Mouse (Mus musculus) gastrocnemius, postnatal 14 days (tissue): ENCODE results near the gene Ccdc12. TPM values are rescaled to one million over a fixed set of nuclear protein-coding genes. Genes with fewer than 3 reads are reported as not detected.

Experiments
- DNase-seq: peaks from one replicate; pipeline ENCODE4 v3.0.0; 2021; ENCODE audit warnings: mixed read lengths
- intact Hi-C: fragments of 180-260 bp; cut with DNase I; formaldehyde crosslinking; loops from one replicate; pipeline ENCODE4 v1.15.1; 2025; ENCODE audit warnings: low total_unique reads
- total RNA-seq, 2 experiments: library from RNA; stranded (reverse); gene quantifications; 2 replicates each; pipeline ENCODE4 v1.2.3; 2021

Ccdc12 gene
- total RNA-seq, 2 experiments from 2014 or later: 46.4 to 52.6 TPM

DNA sequence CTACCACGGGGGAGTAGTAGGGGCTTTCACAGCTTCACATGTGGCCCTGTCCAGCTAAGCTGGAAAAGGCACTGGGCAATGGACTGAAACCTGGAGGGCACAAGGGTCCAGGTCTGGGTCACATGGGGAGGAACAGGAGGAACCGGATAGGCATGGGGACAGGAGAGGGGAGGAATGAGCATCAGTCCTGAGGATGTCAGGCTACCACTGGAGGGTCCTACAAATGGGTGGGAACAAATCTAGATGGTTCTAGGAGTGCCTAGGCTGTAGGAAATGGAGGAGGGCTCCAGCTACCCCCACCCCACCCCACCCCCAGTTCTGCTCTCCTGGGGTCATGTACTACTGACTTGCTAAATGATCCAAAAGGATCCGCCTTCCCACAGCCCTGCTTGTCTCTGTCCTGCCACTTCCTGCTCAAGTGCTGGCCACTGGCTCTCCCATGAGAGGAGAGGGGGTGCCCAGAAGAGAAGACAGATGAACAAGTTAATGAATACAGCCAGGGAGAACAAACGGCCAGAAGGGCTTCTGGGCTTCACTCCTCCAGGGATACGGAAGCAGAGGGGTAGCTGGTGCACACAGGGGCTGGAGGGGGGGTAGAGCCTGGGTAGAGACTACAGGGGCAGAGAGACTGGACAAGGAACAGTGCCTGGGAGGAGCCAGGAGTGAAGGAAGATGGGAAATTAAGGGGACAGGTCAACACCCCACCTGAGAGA lies 13.3 kb upstream of the Ccdc12 start:
- DNase-seq: no peak
- intact Hi-C loops: no loop called here

DNA sequence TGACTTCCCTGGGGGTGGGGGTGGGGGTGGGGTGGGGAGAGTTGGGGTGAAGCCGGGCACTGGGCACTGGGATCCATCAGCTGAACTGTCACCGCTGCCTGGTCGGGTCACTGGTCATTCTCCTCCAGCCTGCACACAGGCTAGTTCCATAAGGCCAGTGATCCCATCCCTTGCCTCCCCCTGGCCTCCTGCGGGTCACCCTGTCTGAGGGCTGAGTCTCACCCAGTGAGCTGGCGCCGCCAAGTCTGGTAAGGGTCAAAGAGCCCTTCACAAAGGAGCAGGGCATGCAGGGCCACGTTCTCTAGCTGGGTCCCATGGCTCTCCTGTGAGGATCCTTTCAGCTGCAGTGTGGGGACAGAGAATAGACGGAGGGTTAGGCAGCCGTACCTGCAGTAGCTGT lies 12.5 kb upstream of the Ccdc12 start:
- DNase-seq: no peak
- intact Hi-C loops: no loop called here

DNA sequence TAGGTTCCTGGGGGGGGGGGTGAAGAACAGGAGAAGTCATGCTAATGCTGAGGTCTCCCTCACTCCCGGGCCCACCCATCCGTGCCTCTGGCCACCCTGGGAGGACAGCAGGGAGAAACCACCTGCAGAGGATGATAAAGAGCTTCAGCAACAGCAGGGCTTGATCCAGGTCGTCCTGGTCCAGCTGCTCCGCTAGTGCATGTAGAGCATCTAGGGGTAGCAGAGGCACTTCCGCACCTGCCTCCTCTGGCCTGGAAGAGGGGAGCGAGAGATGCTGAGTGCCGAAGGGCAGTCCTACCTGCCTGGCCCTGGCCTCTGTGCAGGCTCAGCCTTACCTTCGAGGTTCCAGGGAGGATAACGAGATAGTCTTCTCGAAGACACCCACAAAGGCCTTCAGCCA lies 12.0 kb upstream of the Ccdc12 start:
- DNase-seq: no peak
- intact Hi-C loops: no loop called here

DNA sequence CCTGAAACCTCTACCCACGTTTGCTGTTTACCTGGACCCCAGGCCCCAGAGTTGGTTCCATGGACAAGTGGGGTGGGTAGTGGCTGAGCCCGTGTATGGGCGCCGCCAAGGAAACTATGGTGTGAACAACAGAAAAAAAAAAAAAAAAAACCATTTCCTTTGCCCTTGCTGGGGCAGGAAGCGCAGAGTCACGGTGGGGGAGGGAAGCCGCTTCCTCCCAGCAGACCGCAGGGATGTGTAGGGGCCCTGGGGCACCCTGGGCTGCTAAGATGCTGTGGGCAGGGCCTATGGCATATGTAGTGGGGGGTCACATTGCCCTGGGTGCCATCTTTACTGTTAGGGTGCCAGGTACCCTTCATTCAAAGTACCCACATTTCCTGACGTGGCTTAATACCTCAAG lies 11.1 kb upstream of the Ccdc12 start:
- no peak for DNase-seq
- intact Hi-C loops: no loop called here

DNA sequence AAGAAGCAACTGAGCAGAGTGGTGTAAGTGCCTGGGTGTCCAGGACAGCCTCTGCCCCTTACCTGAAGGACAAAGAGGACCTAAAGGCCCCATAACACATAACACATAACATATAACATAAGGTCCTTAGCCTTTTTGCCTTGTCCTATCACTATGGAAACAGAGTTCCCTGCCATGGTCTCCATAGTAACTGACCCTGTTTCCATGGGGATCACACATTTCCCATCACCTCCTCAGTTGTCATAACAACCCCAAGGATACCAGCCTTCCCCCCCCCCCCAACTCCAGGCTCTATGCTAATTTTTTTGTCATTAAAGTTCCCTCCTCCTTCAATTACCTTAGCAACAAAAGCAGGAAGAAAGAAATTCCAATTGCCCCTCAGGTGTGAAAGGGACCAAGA lies 6.5 kb upstream of the Ccdc12 start:
- DNase-seq: no peak
- intact Hi-C loops: no loop called here

DNA sequence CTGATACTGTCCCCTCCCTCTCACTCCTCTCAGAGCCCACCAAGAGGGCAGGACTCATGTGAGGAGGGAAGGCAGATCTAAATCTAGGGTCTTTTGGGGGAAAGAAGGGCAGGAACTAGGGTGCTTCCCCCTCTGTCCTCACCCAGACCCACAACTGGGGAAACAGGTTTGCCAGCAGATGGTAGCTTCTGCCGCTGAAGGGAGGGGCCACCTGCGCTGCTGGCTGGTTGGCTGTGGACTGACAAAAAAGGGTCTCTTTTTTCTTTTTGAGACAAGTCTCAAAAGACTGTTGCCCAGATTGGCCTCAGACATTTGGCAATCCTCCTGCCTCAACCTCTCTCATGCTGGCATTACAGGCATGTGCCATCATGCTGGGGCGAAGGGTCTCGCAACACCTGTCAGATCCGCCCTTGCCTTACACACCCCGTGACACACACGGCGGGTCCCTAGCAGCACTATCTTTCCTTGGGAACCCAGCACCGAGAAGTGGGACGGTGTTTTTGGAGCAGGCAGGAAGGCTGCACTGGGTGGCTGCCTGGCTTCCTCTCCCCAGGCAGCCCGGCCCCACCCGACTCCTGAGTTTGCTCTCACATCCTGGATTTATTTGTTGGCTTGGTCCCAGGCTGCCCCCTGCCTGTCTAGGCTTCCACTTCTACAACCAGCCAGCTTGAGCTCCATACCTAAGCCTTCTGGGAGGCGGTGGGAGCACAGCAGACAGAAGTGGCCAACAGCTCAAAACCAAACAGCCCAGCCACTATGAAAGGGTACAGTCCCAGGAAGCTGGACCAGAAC lies 4.2 kb upstream of the Ccdc12 start:
- DNase-seq: no peak
- intact Hi-C loops: no loop called here

DNA sequence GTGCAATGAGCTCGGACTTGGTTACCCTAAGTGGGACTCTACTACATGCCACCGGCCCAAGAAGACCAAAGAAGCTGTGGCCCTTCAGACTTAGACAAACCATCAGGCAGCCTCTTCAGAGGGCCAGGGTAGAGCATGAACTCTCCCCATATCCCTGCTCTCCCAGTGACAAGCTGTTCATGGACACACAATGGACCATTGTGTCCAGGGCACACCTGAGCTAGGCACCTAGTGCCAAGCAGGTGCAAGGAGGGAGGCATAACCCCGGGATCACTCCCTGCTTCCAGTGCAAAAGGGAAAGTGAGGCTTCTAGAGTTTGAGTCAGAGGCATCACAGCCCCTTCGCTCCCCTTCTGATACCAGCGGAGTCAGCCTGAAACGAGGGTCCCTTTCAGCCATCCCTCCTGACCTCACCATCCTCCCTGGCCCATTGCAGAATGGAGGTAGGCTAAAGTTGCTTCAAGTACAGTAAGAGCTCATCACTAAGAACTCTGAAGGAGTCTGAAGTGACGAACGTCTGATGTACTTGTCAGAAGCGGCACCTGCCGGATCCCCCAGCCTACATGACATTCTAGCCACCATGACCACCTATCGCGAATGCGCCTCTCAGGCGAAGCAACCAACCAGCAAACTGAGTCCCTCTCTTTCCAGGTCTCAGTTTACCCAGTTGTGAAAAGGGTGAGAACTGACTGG lies 3.2 kb upstream of the Ccdc12 start:
- DNase-seq: no peak
- intact Hi-C loops: no loop called here

DNA sequence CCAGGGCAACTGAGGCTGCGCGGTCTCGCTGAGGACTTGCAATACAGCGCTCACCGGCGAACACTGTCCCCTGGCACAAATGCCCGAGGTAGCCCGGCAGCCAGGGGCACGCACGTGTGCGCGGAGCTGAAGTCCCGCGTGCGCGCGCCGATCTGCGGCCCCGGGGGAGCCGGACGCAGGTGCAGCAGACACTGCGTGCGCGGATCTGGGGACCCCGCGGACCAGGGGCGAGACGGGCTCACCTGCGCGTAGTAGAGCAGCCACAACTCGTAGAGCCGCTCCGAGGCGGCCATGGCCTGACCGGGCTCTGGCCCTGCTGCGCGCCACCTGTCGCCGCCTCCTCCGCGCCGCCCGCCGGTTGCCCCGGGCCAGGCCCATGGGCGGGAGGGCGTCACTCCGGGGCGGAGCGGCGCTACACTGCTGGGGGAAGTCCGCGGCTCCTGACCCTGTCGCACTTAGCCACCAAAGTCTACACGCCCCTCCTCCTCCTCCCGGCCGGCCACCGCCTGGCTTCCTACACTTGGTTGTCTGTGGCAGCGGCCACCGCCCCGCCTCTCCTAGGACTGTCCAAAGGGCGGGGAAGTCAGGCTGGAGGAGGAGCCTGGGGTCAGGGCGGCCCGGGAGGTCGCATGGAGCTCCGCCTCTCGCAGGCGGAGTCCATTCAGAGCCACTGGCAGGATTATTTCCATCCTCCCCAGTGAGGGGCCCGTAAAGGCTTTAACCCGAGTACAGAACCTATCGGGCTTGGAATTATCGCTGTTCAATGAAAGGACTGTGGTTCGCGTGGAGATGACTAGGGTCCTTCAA lies 2.4 kb upstream of the Ccdc12 start, which contains the start of gene Nbeal2:
Nbeal2 (minus strand) TSS at position 507 of the 807 bp plus-strand sequence.
- intact Hi-C loops: no loop called here
- peak; percentile 95 for DNase-seq

DNA sequence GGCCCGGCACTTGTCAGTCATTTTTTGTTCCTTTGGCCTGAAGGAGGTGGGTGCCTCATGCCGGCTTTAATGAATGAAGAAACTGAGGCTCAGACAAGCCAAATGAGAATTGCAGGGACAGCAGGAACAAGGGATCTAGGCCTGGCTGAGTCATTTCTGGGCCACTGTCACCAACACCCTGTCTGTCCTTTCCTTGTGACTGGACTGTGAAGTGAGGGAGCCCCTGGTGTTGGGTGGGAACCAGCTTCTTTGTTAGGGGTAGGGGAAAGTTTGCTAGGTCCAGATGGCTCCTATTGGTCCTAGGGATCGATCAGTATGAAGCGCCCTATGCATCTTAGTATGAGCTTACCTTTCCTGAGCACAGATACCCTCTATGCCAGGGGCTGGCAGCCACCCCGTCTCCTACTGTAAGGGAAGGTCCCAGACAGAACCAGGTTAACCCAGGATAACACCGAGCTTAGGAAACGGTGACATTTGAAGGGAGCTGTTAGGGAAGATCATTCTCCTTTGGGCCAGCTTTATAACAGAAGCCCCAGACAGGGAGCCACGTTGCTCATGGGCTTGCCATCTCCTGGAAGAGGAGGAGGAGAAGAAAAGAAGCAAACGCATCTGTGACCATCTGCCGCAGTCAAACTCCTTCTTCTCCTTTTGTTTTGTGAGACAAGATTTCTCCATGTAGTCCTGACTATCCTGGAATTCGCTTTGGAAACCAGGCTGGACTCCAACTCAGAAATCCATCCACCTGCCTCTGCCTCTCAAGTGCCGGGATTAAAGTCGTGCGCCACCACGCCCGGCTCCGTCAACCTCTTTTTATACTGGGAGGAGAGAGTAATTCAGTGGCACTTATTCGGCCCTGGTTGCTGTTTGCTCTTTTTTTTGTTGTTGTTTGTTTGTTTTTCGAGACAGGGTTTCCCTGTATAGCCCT lies 1.3 kb upstream of the Ccdc12 start:
- intact Hi-C loops: no loop called here
- no peak for DNase-seq

DNA sequence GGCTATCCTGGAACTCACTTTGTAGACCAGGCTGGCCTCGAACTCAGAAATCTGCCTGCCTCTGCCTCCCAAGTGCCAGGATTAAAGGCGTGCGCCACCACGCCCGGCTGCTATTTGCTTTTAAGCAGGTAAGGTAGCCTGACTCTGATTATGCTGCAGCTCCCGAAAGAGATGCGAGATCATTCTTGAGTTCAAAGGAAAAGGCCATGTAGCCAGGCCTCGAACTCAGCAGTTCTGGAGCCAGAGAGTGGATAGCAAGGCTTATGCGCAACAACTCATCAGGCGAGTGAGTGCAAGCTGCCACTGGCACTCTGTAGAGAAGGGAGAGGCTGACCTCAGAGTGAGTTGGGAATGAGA lies 674 bp upstream of the Ccdc12 start:
- intact Hi-C loops: no loop called here
- DNase-seq: no peak

DNA sequence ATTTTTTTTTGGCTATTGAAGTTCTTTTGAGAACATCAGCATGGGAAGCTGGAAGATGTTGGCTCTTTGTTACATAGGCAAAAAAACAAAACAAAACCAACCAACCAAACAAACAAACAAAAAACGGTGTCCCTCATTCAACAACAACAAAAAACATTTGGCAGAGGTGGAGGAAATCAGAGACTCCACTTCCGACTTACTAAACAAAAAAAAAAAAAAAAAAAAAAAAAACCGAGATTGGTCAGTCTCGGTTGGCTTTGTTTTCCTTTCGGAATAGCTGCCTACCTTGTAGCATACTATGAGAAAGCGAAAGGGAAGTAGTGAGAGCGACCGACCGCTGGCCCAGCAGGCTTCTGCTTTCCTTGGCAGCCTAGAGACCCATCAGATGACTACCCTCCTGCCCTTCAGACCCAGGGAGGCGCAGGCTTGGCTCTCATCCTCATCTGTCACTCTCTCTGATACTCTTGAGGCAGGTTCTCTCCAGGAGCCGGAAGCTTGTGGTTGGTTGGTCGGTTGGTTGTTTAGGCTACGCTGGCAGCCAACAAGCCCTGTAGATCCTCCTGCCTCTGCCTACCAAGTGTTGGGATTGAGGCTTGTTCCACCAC lies 1.3 kb downstream of the Ccdc12 start:
- no peak for DNase-seq
- intact Hi-C loops: no loop called here

DNA sequence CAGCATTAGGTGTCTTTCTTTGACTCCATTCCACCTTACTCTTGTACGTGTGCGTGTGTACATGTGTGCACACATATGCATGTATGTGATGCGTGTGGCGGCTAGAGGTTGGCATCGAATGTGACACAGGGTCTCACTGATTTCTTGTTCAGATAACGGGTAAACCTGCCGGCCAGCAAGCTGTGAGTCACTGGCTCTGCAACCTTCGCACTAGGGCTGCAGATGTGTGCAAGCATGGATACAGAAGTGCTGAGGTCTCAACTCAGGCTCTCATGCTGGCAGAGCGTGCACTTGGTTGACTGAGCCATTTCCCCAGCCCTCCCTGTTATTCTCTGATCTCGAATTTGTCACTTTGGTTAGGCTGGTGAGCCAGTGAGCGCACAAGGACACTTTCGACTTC lies 3.2 kb downstream of the Ccdc12 start:
- intact Hi-C loops: no loop called here
- DNase-seq: no peak

DNA sequence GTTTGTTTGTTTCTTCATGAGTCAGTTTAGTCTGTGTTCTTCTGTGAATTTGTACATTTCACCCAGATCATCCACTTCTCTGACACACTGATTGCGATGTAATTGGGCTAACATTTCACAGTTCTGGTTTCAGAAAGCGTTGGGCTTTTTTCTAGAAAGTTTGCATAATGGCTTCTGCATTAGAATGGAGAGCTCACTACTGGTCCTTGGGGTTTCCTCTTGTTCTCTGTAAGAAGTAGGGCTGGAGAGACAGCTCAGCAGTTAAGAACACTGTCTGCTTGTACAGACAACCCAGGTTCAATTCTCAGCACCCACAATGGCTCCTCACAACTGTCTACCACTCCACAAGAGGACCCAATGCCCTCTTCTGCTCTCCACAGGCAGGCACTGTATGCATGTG lies 3.9 kb downstream of the Ccdc12 start:
- intact Hi-C loops: no loop called here
- no peak for DNase-seq

DNA sequence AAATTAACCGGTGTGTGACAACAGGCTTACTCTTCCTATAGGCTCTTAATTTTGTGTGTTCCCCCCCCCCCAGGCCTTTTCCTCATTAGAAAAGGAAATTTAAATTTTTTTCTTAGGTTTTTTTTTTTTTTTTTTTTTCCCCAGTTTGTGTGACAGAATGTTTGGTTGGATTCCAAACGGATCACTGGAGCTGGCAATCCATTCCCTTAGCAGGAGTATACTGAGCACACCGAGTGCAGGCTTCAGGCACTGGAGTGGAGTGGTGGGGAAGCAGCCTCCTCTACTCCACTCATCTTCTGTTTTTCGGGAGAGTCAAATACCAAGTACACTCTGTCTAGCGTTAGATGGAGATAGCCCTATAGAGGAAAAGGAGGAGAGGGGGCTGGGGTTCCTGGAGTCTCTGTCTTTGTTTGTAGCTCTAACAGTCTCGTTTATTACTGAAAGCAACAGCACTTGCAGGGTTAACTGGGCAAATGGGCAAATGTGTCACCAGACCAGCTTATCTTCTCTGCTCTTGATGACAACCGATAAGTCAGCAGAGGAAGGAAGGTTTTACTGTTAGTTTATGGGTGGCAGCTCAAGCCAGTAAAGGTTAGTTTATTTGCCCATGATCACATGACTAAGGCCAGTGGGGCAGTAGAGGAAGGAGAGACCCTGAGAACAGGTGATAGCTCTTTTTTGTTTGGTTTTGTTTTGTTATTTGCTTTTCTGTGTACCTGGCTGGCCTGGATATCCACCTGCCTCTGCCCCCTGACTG lies 4.7 kb downstream of the Ccdc12 start:
- intact Hi-C loops: no loop called here
- no peak for DNase-seq

DNA sequence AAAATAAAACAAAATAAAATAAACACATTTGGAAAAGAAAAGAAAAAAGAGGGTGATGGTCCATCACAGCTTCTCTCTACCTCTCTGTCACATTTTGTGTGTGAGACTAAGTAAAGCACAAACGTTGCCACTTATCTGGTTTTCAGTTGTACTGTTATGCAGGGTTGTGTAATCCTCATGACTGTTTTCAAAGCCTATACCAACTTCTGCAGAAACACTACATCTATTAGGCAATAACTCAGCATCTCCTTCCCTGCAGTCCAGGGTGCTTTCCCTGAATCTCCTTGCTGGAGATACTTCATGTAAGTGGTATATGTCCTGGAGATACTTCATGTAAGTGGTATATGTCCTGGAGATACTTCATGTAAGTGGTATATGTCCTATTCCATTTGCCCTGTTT lies 6.5 kb downstream of the Ccdc12 start:
- intact Hi-C loops: no loop called here
- DNase-seq: no peak

DNA sequence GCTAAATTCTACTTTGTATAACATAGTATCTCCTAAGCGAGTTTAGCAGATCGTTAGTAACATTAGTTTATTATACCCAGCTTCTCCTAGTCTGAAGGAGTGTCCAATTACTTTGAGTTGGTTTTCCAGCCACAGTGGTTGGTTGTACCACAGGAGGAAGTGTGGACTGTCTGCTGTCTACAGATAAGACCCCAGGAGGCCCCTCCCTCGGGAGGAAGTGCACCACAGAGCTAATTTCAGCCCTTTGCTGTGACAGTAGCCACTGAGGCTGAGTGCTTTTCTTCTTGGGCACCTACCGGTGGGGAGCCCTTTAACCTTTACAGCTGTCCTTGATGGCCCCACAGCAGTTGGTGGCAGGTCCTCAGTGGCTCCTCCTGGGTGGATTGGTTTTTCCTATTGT lies 9.6 kb downstream of the Ccdc12 start:
- DNase-seq: no peak
- intact Hi-C loops: no loop called here

DNA sequence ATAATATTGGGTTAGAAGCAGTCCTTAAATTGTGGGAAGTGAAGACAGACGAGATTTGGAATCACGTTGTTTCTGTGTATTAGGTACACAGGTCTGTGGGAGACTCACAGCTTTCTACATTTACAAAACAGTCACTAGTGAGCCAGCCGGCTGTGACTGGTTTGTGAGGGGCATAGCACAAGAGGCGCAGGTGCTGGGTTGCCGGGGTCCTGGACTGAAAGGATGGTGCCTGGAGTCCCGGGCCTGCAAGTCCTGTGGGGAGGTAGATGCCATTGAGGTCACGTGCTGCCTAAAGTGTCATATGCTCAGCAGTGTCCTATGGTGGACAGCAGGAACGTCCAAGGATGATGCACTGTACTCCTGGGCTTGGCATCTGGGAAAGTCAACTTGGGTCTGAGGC lies 10.1 kb downstream of the Ccdc12 start:
- DNase-seq: no peak
- intact Hi-C loops: no loop called here
